Mouse (Mus musculus): ENCODE measurements at regions not wholly inside any gene's neighbourhood (a gene's known extent, or its start where the extent isn't known, plus 50 kb on each side); places are given as distances from the start of the nearest gene placed in this dataset.
A peak's percentile ranks its signal among the peaks of the same experiment; 100 is the strongest.

- ATAC-seq (ENCODE audit: low read depth), result peak; percentile 62
- Histone ChIP-seq H3K9me3 (ENCODE audit: control insufficient read depth, low read length) (no peaks in the 10 kb centered on the region), H3K27ac (replicated peaks; ENCODE audit: low read depth, low read length) (no peak overlapping the region), H3K4me2 (ENCODE audit: low read depth, low read length) (no peak overlapping the region), H3K36me3 (ENCODE audit: control insufficient read depth, insufficient read depth, low read length) (no peaks in the 10 kb centered on the region), H3K9ac (ENCODE audit: low read depth, low read length) (no peak overlapping the region), H3K27me3 (replicated peaks; ENCODE audit: control insufficient read depth, insufficient read depth, low read length) (no peaks in the 10 kb centered on the region), H3K4me1 (ENCODE audit: control insufficient read depth, insufficient read depth, low read length) (no peaks in the 10 kb centered on the region), H3K4me3 (ENCODE audit: low read depth, low read length) (no peak overlapping the region)
- 27% methylated on average over 7 of the region's 8 CpGs for WGBS
- peak; percentile 16 for DNase-seq (ENCODE audit: low spot score)
Observed at GRCm38 (mm10) chr8:87152068-87152915, 267.2 kb upstream of the N4bp1 start.

- Histone ChIP-seq H3K4me1 (ENCODE audit: control insufficient read depth, insufficient read depth, low read length) (no peaks in the 10 kb centered on the region), H3K36me3 (ENCODE audit: control insufficient read depth, insufficient read depth, low read length) (no peaks in the 10 kb centered on the region), H3K4me3 (ENCODE audit: low read depth, low read length) (no peak overlapping the region), H3K27me3 (replicated peaks; ENCODE audit: control insufficient read depth, insufficient read depth, low read length) (no peaks in the 10 kb centered on the region), H3K27ac (replicated peaks; ENCODE audit: low read depth, low read length) (no peak overlapping the region), H3K9ac (ENCODE audit: low read depth, low read length) (no peak overlapping the region), H3K4me2 (ENCODE audit: low read depth, low read length) (no peak overlapping the region), H3K9me3 (ENCODE audit: control insufficient read depth, low read length) (no peaks in the 10 kb centered on the region)
- ATAC-seq (ENCODE audit: low read depth) (no peak), DNase-seq (ENCODE audit: low spot score) (no peak)
- 79% methylated on average over 6 of the region's 6 CpGs for WGBS
Observed at GRCm38 (mm10) chr8:87148853-87149252, 263.8 kb upstream of the N4bp1 start.

GRCm38 (mm10) chr8:87147704-87148103 is 262.6 kb upstream of the N4bp1 start:
- ATAC-seq (ENCODE audit: low read depth) (no peak), DNase-seq (ENCODE audit: low spot score) (no peak)
- H3K4me2 ChIP-seq (ENCODE audit: low read depth, low read length), result no peak overlapping the region
- H3K4me1 ChIP-seq (ENCODE audit: control insufficient read depth, insufficient read depth, low read length), result no peaks in the 10 kb centered on the region
- no peak overlapping the region for H3K9ac ChIP-seq (ENCODE audit: low read depth, low read length)
- WGBS, result 71% methylated on average over 5 of the region's 5 CpGs
- H3K4me3 ChIP-seq (ENCODE audit: low read depth, low read length), result no peak overlapping the region
- no peak overlapping the region for H3K27ac ChIP-seq (replicated peaks; ENCODE audit: low read depth, low read length)
- H3K9me3 ChIP-seq (ENCODE audit: control insufficient read depth, low read length), result no peaks in the 10 kb centered on the region
- no peaks in the 10 kb centered on the region for H3K36me3 ChIP-seq (ENCODE audit: control insufficient read depth, insufficient read depth, low read length)
- H3K27me3 ChIP-seq (replicated peaks; ENCODE audit: control insufficient read depth, insufficient read depth, low read length), result no peaks in the 10 kb centered on the region

- Histone ChIP-seq H3K36me3 (ENCODE audit: control insufficient read depth, insufficient read depth, low read length) (no peaks in the 10 kb centered on the region), H3K27me3 (replicated peaks; ENCODE audit: control insufficient read depth, insufficient read depth, low read length) (no peaks in the 10 kb centered on the region), H3K9me3 (ENCODE audit: control insufficient read depth, low read length) (no peaks in the 10 kb centered on the region), H3K4me3 (ENCODE audit: low read depth, low read length) (no peak overlapping the region), H3K9ac (ENCODE audit: low read depth, low read length) (no peak overlapping the region), H3K4me1 (ENCODE audit: control insufficient read depth, insufficient read depth, low read length) (no peaks in the 10 kb centered on the region), H3K4me2 (ENCODE audit: low read depth, low read length) (no peak overlapping the region), H3K27ac (replicated peaks; ENCODE audit: low read depth, low read length) (no peak overlapping the region)
- DNase-seq (ENCODE audit: low spot score) (no peak), ATAC-seq (ENCODE audit: low read depth) (no peak)
- WGBS, result 89% methylated on average over 4 of the region's 4 CpGs
Observed at GRCm38 (mm10) chr8:87137412-87137811, 252.4 kb upstream of the N4bp1 start.

GRCm38 (mm10) chr8:87131716-87132115 is 246.7 kb upstream of the N4bp1 start:
- Histone ChIP-seq H3K27me3 (replicated peaks; ENCODE audit: control insufficient read depth, insufficient read depth, low read length) (no peaks in the 10 kb centered on the region), H3K4me3 (ENCODE audit: low read depth, low read length) (no peak overlapping the region), H3K4me2 (ENCODE audit: low read depth, low read length) (no peak overlapping the region), H3K9me3 (ENCODE audit: control insufficient read depth, low read length) (no peaks in the 10 kb centered on the region), H3K27ac (replicated peaks; ENCODE audit: low read depth, low read length) (no peak overlapping the region), H3K9ac (ENCODE audit: low read depth, low read length) (no peak overlapping the region), H3K4me1 (ENCODE audit: control insufficient read depth, insufficient read depth, low read length) (no peaks in the 10 kb centered on the region), H3K36me3 (ENCODE audit: control insufficient read depth, insufficient read depth, low read length) (no peaks in the 10 kb centered on the region)
- DNase-seq (ENCODE audit: low spot score) (no peak), ATAC-seq (ENCODE audit: low read depth) (no peak)
- WGBS, result 86% methylated on average over 3 of the region's 3 CpGs

GRCm38 (mm10) chr8:87130691-87131090 is 245.6 kb upstream of the N4bp1 start:
- Histone ChIP-seq H3K4me3 (ENCODE audit: low read depth, low read length) (no peak overlapping the region), H3K36me3 (ENCODE audit: control insufficient read depth, insufficient read depth, low read length) (no peaks in the 10 kb centered on the region), H3K4me1 (ENCODE audit: control insufficient read depth, insufficient read depth, low read length) (no peaks in the 10 kb centered on the region), H3K4me2 (ENCODE audit: low read depth, low read length) (no peak overlapping the region), H3K9me3 (ENCODE audit: control insufficient read depth, low read length) (no peaks in the 10 kb centered on the region), H3K9ac (ENCODE audit: low read depth, low read length) (no peak overlapping the region), H3K27me3 (replicated peaks; ENCODE audit: control insufficient read depth, insufficient read depth, low read length) (no peaks in the 10 kb centered on the region), H3K27ac (replicated peaks; ENCODE audit: low read depth, low read length) (no peak overlapping the region)
- DNase-seq (ENCODE audit: low spot score), result no peak
- ATAC-seq (ENCODE audit: low read depth), result no peak
- WGBS, result 35% methylated on average over 3 of the region's 3 CpGs

- 64% methylated on average over 4 of the region's 4 CpGs for WGBS
- Histone ChIP-seq H3K27me3 (replicated peaks; ENCODE audit: control insufficient read depth, insufficient read depth, low read length) (no peaks in the 10 kb centered on the region), H3K36me3 (ENCODE audit: control insufficient read depth, insufficient read depth, low read length) (no peaks in the 10 kb centered on the region), H3K9ac (ENCODE audit: low read depth, low read length) (no peak overlapping the region), H3K4me2 (ENCODE audit: low read depth, low read length) (no peak overlapping the region), H3K4me3 (ENCODE audit: low read depth, low read length) (no peak overlapping the region), H3K9me3 (ENCODE audit: control insufficient read depth, low read length) (no peaks in the 10 kb centered on the region), H3K4me1 (ENCODE audit: control insufficient read depth, insufficient read depth, low read length) (no peaks in the 10 kb centered on the region), H3K27ac (replicated peaks; ENCODE audit: low read depth, low read length) (no peak overlapping the region)
- ATAC-seq (ENCODE audit: low read depth) (no peak), DNase-seq (ENCODE audit: low spot score) (no peak)
Observed at GRCm38 (mm10) chr8:87128593-87128992, 243.5 kb upstream of the N4bp1 start.

GRCm38 (mm10) chr8:87116190-87116765 is 231.2 kb upstream of the N4bp1 start:
- Histone ChIP-seq H3K4me2 (ENCODE audit: low read depth, low read length) (no peak overlapping the region), H3K27me3 (replicated peaks; ENCODE audit: control insufficient read depth, insufficient read depth, low read length) (no peaks in the 10 kb centered on the region), H3K9ac (ENCODE audit: low read depth, low read length) (no peak overlapping the region), H3K4me1 (ENCODE audit: control insufficient read depth, insufficient read depth, low read length) (no peaks in the 10 kb centered on the region), H3K4me3 (ENCODE audit: low read depth, low read length) (no peak overlapping the region), H3K27ac (replicated peaks; ENCODE audit: low read depth, low read length) (no peak overlapping the region), H3K36me3 (ENCODE audit: control insufficient read depth, insufficient read depth, low read length) (no peaks in the 10 kb centered on the region), H3K9me3 (ENCODE audit: control insufficient read depth, low read length) (no peaks in the 10 kb centered on the region)
- 79% methylated on average over 14 of the region's 14 CpGs for WGBS
- ATAC-seq (ENCODE audit: low read depth) (no peak), DNase-seq (ENCODE audit: low spot score) (no peak)

- Histone ChIP-seq H3K9ac (ENCODE audit: low read depth, low read length) (no peak overlapping the region), H3K36me3 (ENCODE audit: control insufficient read depth, insufficient read depth, low read length) (no peaks in the 10 kb centered on the region), H3K27ac (replicated peaks; ENCODE audit: low read depth, low read length) (no peak overlapping the region), H3K4me3 (ENCODE audit: low read depth, low read length) (no peak overlapping the region), H3K4me2 (ENCODE audit: low read depth, low read length) (no peak overlapping the region), H3K4me1 (ENCODE audit: control insufficient read depth, insufficient read depth, low read length) (no peaks in the 10 kb centered on the region), H3K27me3 (replicated peaks; ENCODE audit: control insufficient read depth, insufficient read depth, low read length) (no peaks in the 10 kb centered on the region), H3K9me3 (ENCODE audit: control insufficient read depth, low read length) (no peaks in the 10 kb centered on the region)
- 84% methylated on average over 7 of the region's 7 CpGs for WGBS
- DNase-seq (ENCODE audit: low spot score) (no peak), ATAC-seq (ENCODE audit: low read depth) (no peak)
Observed at GRCm38 (mm10) chr8:87112355-87112754, 227.3 kb upstream of the N4bp1 start.
